Mouse (Mus musculus): ENCODE results near the gene Lrrc58.

DNA sequence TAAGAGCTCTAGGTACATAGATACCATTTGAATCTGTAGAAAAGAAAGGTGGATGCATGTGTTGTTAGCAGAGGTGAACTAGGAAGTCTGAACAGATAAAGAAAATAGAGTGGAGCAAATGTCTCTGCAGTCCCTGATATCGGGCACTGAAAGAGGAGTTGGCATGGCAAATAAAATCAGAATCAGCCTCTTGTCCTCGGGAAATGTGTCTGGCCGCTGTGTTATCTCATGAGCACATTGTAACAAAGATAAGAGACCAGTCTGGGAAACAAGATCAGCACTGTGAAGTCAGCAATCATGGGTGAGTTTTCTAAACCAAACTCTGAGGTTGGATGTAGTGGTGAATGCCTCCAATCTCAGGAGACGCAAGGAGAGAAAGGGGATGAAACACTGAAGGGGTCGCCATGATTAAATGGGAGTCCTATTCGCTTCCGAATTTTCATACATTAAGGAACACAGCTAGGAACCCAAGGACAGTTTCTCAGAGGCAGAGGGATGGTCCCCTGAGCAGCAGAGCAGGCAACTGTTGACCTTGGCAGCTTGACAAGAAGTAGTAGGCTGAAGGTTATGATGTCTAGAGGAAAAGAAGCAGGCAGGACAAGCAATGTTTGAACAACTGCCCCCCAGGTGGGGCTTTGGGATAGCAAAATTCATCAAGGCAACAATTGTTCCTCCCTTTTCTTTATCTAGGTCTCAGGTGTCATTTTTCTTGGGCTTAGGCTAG is 22.8 kb upstream of the Lrrc58 start:
- no peak for TF ChIP-seq CTCF (IDR thresholded peaks at IDR 0.05; ENCODE audit: extremely low read depth, insufficient read depth, insufficient read length, insufficient replicate concordance)
- no peak for TF ChIP-seq POLR2A (IDR thresholded peaks at IDR 0.05; ENCODE audit: low read depth, low read length)

Measured in spleen, adult 2 months (tissue).